Mouse (Mus musculus) neural tube, embryonic 12.5 days (tissue): ENCODE data around the gene Cd200. TPM values are rescaled to one million over a fixed set of nuclear protein-coding genes. Genes with fewer than 3 reads are reported as not detected.
"Not testable (repeated sequence)": the region's sequence is repeated elsewhere in the genome, so short reads cannot be mapped to it uniquely, and the experiment has no call there.

Experiments used
- ATAC-seq: fragments of 200-750 bp; cut with Nextera tagmentation; 2 replicates; pipeline ENCODE4 v1.8.0; 2017; ENCODE audit warnings: low read depth, mild to moderate bottlenecking, moderate TSS enrichment, moderate library complexity; ENCODE audit not compliant: low FRiP score
- H3K27ac ChIP-seq: fragments of 300-500 bp; sonication (generic); 2 replicates; pipeline ENCODE4 v1.5.1; 2016
- H3K27me3 ChIP-seq: fragments of 300-500 bp; sonication (generic); replicated peaks from 2 replicates; pipeline ENCODE4 v1.6.1; 2016; ENCODE audit warnings: mild to moderate bottlenecking
- H3K36me3 ChIP-seq: fragments of 300-500 bp; sonication (generic); 2 replicates; pipeline ENCODE4 v1.6.1; 2016; ENCODE audit warnings: mild to moderate bottlenecking
- H3K4me1 ChIP-seq: fragments of 300-500 bp; sonication (generic); 2 replicates; pipeline ENCODE4 v1.6.1; 2016
- H3K4me2 ChIP-seq: fragments of 300-500 bp; sonication (generic); replicated peaks from 2 replicates; pipeline ENCODE4 v1.6.1; 2016; ENCODE audit warnings: mild to moderate bottlenecking
- H3K4me3 ChIP-seq: fragments of 300-500 bp; sonication (generic); 2 replicates; pipeline ENCODE4 v1.5.1; 2016
- H3K9ac ChIP-seq: fragments of 300-500 bp; sonication (generic); 2 replicates; pipeline ENCODE4 v1.6.1; 2016; ENCODE audit warnings: mild to moderate bottlenecking
- H3K9me3 ChIP-seq: fragments of 300-500 bp; sonication (generic); 2 replicates; pipeline ENCODE4 v1.6.1; 2016; ENCODE audit warnings: mild to moderate bottlenecking
- WGBS: fragments of 180-500 bp; shearing (Covaris S2); methylation state at CpG from one replicate; pipeline ENCODE4 v1.1.7; 2016; 5-methylcytosine and 5-hydroxymethylcytosine counted together
- polyA plus RNA-seq: library from polyadenylated mRNA; unstranded; fragments of >200 nt; fragmentation: Nextera tagmentation; extraction: Ambion mirVana; gene quantifications from 2 replicates; pipeline ENCODE4 v1.2.1, GENCODE M21; 2016

The Cd200 gene
- polyA plus RNA-seq, 1 experiment from 2014 or later = 102 TPM

DNA sequence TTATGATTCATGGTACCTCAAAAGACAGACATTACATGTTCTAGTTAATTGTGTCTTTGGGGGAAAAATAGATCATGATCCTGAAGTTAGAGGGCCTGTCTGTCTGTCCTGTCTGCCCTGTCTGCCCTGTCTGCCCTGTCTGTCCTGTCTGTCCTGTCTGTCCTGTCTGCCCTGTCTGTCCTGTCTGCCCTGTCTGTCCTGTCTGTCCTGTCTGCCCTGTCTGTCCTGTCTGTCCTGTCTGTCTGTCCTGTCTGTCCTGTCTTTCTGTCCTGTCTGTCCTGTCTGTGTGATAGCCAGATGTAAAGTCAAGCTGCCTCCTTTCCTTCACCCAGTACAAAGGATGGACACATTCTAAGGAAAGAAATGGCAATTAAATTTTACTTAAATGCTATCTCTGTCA lies 56.0 kb downstream of the Cd200 start:
- Histone ChIP-seq H3K9me3 (no peaks in the 10 kb centered on the region), H3K27ac (no peak overlapping the region), H3K27me3 (no peaks in the 10 kb centered on the region), H3K4me3 (no peak overlapping the region), H3K9ac (no peak overlapping the region), H3K4me2 (no peak overlapping the region), H3K4me1 (no peaks in the 10 kb centered on the region), H3K36me3 (no peaks in the 10 kb centered on the region)
- ATAC-seq = peak; percentile 79; the same call in 1 of the 2 replicates

DNA sequence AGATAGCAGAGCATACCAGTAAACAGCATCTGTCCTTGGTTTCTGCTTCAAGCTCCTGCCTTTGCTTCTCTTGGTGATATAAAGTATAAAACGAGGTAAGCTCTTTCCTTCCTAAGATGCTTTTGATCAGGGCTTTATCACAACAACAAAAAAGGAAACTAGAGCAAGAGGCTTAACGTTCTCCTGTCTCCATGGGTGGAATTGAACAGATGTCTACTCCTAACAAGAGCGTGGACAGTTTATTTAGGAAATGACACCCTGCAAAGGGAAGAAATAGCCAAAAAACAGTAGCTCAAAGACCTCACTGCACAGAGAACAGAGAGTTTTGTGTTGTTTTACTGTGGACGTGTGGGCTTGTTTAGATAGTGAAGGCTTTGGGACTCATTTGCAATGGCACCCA lies 58.1 kb downstream of the Cd200 start:
- no peak for ATAC-seq
- H3K4me3 ChIP-seq = no peak overlapping the region

DNA sequence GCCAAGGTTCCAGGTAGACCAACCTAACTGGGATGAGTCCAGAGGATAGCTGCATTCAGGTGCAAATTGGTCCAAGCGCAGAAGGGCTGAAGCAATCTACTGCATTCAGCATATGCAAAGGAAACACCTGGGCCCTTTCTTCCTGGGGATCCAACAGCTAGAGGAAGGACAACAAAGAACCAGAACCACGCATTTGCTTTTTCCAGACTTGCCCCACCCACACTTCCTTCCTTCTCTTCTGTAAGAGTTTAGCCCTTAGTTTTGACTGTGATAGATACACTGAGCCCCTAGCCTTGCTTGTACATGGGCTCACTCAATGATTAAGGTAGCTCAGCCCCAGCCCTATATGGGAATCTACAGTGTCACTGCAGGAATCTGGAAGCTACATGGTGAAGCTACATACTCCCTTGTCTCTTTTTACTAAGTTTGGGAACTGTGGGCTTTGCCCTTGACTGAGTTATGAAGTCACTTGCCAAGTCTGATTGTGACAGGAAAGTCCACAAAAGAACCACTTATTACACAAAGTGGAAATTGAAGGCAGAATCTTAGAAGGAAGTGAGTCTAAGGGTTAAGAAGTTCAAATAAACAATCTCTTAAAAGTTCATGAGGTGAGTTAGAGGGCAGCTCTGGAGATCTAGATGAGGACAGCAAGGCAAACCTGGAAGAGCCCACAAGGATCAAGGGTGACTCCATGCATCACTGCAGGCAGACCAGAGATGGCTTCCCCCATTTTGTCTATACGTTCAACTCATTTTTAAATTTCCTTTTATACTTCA lies 59.1 kb downstream of the Cd200 start:
- H3K36me3 ChIP-seq = no peaks in the 10 kb centered on the region
- WGBS = 82% methylated on average over 3 of the region's 3 CpGs
- H3K9ac ChIP-seq = no peak overlapping the region
- no peak overlapping the region for H3K27ac ChIP-seq
- no peak overlapping the region for H3K4me3 ChIP-seq
- no peak for ATAC-seq
- no peaks in the 10 kb centered on the region for H3K9me3 ChIP-seq
- H3K4me1 ChIP-seq = no peaks in the 10 kb centered on the region
- H3K4me2 ChIP-seq = no peak overlapping the region
- no peaks in the 10 kb centered on the region for H3K27me3 ChIP-seq

More for the DNA sequence above, 58.1 kb downstream of the Cd200 start:
- 69% methylated on average over 4 of the region's 4 CpGs for WGBS
- H3K9me3 ChIP-seq = no peaks in the 10 kb centered on the region
- H3K4me1 ChIP-seq = no peaks in the 10 kb centered on the region
- no peak overlapping the region for H3K27ac ChIP-seq
- no peak overlapping the region for H3K9ac ChIP-seq
- no peaks in the 10 kb centered on the region for H3K36me3 ChIP-seq
- H3K27me3 ChIP-seq = no peaks in the 10 kb centered on the region
- no peak overlapping the region for H3K4me2 ChIP-seq

DNA sequence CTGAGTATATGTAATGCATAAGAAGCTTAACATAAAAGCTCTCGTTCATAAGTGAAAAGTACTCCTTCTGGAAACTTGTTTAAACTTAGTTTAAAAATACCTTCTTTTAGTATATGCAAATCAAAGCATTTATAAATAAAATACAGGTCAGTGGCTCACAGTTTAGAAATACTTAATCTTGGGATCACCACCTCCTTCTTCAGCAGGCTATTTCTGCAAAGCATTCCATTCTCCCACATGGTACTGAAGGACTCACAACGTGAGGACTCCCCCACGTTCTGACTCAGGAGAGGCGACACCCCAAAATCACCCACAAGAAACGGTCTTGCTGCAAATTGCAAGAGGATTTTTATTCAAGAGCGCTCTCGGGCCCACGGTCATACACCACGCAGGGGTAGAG lies 60.6 kb downstream of the Cd200 start:
- H3K4me3 ChIP-seq, H3K4me2 ChIP-seq, ATAC-seq, H3K27me3 ChIP-seq, H3K36me3 ChIP-seq, H3K4me1 ChIP-seq, H3K9me3 ChIP-seq, H3K27ac ChIP-seq, H3K9ac ChIP-seq: not testable (repeated sequence)
- WGBS = 92% methylated on average over 9 of the region's 9 CpGs

DNA sequence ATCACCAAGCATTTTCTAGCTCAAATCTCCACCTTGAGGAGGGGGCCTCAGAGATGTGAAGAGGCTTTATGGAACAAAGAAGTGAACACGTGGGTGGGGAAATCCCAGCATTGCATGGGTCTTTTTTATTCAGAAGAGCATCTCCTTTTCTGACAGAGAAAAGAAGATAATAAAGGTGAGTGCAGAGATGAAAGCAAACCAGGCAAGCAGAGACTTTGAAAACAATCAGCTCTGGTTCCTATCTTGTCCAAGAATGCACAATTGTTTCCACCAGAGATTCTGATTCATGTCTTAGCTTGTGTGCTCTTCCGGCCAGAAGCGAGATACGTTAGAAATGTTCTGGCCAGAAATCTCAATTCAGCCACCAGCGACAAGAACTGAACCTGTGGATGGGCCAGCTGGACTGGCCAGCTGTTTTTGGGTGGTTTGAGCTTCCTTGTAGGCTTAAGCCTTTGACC lies 61.9 kb downstream of the Cd200 start:
- Histone ChIP-seq H3K4me1 (no peaks in the 10 kb centered on the region), H3K36me3 (no peaks in the 10 kb centered on the region), H3K27me3 (no peaks in the 10 kb centered on the region), H3K9me3 (no peaks in the 10 kb centered on the region), H3K9ac (no peak overlapping the region), H3K4me3 (no peak overlapping the region), H3K4me2 (no peak overlapping the region), H3K27ac (no peak overlapping the region)
- WGBS = 86% methylated on average over 5 of the region's 5 CpGs
- no peak for ATAC-seq

DNA sequence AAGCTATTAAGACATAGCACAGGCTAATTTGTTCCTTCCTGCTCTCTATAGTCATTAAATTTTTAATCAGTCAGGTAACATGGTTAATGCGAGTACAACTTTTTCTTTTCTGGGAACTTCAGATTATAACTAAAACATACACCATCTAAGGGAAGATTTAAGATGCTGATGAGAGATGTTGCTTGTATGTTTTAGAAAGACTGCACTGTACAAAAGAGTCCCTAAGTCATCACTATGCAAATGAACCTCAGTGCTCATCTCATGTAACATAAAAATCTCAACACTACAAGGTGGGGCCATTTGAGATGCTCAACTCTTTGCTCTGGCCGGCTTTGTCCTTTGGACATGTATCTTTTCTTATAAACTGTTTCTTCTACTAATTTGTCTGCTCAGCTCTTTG lies 62.5 kb downstream of the Cd200 start:
- Histone ChIP-seq H3K9me3 (no peaks in the 10 kb centered on the region), H3K27ac (no peak overlapping the region), H3K36me3 (no peaks in the 10 kb centered on the region), H3K9ac (no peak overlapping the region), H3K27me3 (no peaks in the 10 kb centered on the region), H3K4me1 (no peaks in the 10 kb centered on the region), H3K4me2 (no peak overlapping the region), H3K4me3 (no peak overlapping the region)
- ATAC-seq = no peak
- WGBS = 96% methylated on average over 2 of the region's 2 CpGs

DNA sequence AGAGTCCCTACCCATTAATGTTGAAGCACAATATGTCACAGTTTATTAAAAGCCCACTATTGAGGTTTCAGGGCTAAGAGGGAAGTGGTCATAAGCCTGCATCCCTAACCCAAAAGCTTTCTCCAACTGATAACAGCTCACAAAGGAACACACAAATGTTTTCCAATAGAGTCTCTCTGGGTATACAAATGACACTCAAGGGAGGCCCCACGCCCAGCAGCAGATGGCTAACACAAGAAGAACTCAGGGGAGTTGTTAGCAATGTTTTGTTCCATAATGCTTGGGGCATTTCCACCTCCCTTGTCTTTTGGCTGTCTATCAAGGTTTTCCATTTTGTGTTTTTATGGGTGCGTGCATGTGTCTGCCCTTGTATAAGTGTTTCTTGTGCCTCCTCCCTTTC lies 64.0 kb downstream of the Cd200 start:
- no peak for ATAC-seq
- H3K27ac ChIP-seq = no peak overlapping the region
- no peak overlapping the region for H3K9ac ChIP-seq
- H3K9me3 ChIP-seq = no peaks in the 10 kb centered on the region
- no peak overlapping the region for H3K4me2 ChIP-seq
- H3K4me3 ChIP-seq = no peak overlapping the region
- H3K27me3 ChIP-seq = no peaks in the 10 kb centered on the region
- no peaks in the 10 kb centered on the region for H3K4me1 ChIP-seq
- H3K36me3 ChIP-seq = no peaks in the 10 kb centered on the region
- 70% methylated on average over 2 of the region's 2 CpGs for WGBS

DNA sequence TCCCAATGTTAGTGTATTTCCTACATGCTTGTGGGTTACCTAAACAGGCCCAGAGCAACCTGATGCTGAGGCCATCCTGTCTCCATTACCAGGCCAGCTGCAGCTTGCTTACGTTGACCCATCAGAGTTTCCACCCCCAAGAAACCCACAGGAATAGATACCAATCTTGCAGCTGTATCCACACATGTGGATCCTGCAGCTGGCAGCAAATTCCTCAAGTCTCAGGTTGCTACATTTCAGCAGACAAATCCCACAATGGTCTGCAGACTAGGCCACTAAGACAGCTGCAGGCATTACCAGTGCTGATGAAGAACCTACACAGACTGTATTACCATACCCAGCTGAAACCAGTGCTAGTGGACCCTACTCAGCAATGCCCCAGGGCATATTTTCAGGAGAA lies 72.4 kb downstream of the Cd200 start:
- Histone ChIP-seq H3K9me3 (no peaks in the 10 kb centered on the region), H3K36me3 (no peaks in the 10 kb centered on the region), H3K9ac (no peak overlapping the region), H3K4me3 (no peak overlapping the region), H3K27me3 (no peaks in the 10 kb centered on the region), H3K4me2 (no peak overlapping the region), H3K4me1 (no peaks in the 10 kb centered on the region), H3K27ac (no peak overlapping the region)
- no peak for ATAC-seq
- WGBS = 87% methylated on average over 1 of the region's 1 CpGs

DNA sequence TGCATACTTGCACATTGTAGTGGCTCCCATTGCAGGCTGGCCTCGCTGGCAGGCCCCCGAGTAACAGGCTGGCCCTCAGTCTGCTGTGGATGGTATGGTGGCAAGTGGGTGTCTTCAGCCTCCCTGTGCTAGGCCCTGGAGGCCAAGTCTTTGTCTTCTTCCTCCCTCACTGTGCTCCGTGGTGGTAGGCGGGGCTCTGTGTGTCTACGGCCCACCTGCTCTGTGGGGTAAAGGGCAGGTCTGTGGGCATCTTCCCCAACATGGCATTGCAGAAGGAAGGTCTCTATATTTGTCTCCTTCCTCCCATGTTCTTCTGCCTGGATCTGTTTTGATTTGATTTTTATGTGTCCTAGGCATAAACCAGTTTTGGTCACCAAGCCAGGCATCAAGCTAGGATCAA lies 74.0 kb downstream of the Cd200 start:
- 91% methylated on average over 5 of the region's 5 CpGs for WGBS
- Histone ChIP-seq H3K9me3 (no peaks in the 10 kb centered on the region), H3K27ac (no peak overlapping the region), H3K9ac (no peak overlapping the region), H3K27me3 (no peaks in the 10 kb centered on the region), H3K36me3 (no peaks in the 10 kb centered on the region), H3K4me1 (no peaks in the 10 kb centered on the region), H3K4me3 (no peak overlapping the region), H3K4me2 (no peak overlapping the region)
- no peak for ATAC-seq

DNA sequence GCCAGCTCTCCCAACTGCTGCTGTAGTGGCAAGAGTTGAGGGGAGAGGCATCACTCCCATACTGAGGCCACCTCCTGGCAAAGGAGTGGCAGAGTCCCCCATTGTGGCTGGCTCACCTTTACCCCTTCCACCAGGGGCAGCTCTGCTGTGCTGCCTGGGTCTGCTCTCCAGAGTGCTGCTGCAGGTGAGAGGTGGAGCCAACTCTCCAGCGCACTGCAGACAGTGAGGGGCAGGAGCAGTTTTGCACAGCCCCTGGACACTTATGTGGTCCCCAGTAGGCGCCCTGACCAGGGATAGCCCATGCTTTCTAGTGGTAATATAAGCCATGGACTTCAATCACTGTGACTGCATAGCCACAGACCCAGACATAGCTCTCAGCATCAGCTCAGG lies 74.5 kb downstream of the Cd200 start:
- Histone ChIP-seq H3K9me3 (no peaks in the 10 kb centered on the region), H3K4me3 (no peak overlapping the region), H3K27me3 (no peaks in the 10 kb centered on the region), H3K27ac (no peak overlapping the region), H3K9ac (no peak overlapping the region), H3K4me2 (no peak overlapping the region), H3K4me1 (no peaks in the 10 kb centered on the region), H3K36me3 (no peaks in the 10 kb centered on the region)
- 79% methylated on average over 2 of the region's 2 CpGs for WGBS
- no peak for ATAC-seq

DNA sequence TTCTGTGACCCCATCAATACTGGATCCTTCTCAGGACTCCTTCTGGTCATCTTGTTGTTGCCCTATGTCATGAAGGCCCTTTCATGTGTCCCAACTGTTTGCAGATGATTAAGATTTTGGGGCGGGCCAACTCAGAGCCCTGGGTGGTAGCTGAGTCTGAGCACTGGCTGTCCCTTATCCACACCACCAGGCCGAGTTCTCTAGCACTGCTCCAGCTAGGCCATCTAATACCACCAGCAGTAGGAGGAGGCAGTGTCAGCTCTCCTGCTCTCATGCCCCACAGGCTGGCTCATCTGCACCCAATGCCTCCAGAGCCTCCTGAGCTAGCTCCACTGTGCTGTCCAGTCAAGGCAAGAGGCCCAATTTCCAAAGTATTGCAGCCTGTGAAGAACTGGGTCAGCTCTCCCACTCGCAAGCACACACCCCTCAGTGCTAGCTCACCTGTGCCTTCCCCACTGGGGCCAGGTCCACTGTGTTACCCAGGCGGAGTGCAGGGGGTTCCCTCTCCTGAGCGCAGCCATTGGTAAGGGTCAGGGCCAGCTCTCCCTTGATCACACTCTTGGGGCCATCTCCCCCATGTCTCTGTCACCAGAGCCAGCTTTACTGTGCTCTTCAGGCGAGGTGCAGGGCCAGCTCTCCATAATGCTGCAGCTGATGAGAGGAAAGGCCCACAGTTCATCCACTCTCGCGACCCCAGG lies 75.0 kb downstream of the Cd200 start:
- ATAC-seq = 0 out of 2 replicates have a peak, but pooled peaks have one; percentile 14
- Histone ChIP-seq H3K4me3 (no peak overlapping the region), H3K9me3 (no peaks in the 10 kb centered on the region), H3K9ac (no peak overlapping the region), H3K27ac (no peak overlapping the region), H3K4me2 (no peak overlapping the region), H3K4me1 (no peaks in the 10 kb centered on the region), H3K36me3 (no peaks in the 10 kb centered on the region), H3K27me3 (no peaks in the 10 kb centered on the region)
- 83% methylated on average over 8 of the region's 8 CpGs for WGBS

DNA sequence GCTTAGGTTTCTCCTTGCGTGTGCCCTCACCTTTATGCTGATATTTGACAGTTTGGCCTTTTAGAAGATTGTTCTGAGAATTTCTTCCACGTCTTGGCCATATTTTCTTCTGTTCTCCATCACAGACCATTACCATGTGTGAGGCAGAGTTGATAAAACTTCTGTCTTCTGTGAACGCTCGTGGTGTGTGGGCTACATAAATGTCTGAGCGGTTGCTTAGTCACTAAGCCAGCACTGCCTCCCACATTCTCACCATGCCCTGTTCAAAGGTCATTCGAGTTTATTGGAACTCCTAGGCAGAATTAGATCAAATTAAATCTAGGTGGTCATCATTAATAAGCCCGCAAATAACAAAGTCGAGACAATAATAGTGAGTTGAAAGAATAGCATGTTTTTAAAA lies 76.3 kb downstream of the Cd200 start:
- H3K4me1 ChIP-seq = no peaks in the 10 kb centered on the region
- H3K4me3 ChIP-seq = no peak overlapping the region
- WGBS = 84% methylated on average over 8 of the region's 8 CpGs
- no peak overlapping the region for H3K27ac ChIP-seq
- H3K27me3 ChIP-seq = no peaks in the 10 kb centered on the region
- no peak for ATAC-seq
- no peaks in the 10 kb centered on the region for H3K9me3 ChIP-seq
- no peak overlapping the region for H3K9ac ChIP-seq
- no peak overlapping the region for H3K4me2 ChIP-seq
- no peaks in the 10 kb centered on the region for H3K36me3 ChIP-seq
